Mouse (Mus musculus) lung, postnatal 14 days (tissue): ENCODE data around the gene Nbea.

Source experiments
- DNase-seq: peaks from one replicate; pipeline ENCODE4 v3.0.0; 2021

Nbea gene

GRCm38 (mm10) chr3:55782056-55782687 is 401.3 kb downstream of the Nbea start, which contains the start of gene Mab21l1:
Gene Mab21l1, plus strand, starts transcription at chr3:55782510.
- no peak for DNase-seq

DNA sequence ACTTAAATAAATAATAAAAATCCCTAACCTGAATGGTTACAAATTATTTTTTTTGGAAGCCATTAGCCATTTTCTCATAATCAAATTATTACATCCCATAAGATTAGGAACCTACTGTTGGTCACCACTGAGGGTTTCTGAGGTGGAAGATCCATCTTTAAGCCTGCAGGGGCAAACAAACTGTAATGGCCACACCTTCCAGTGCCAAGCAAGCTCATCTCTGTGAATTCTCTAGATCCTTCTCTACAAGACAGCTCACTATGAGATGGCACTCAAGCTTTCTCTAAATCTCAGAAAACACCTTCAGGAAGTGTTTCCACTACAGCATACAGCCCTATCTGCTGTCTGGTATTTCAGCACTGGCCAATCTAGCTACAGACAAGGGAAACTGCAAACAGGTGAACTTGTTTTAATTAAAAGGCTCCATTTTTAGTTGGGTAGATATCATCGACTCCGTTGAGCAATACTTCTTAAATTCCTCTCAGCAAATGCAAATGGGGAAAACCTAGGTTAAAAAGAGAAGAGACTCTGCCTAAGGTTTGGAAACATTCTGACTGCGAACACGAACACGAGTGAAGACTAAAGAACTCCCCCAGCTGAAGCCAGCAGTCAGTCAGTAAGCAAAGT is 402.0 kb downstream of the Nbea start:
- no peak for DNase-seq

GRCm38 (mm10) chr3:55780120-55781070 is 403.1 kb downstream of the Nbea start:
- no peak for DNase-seq

DNA sequence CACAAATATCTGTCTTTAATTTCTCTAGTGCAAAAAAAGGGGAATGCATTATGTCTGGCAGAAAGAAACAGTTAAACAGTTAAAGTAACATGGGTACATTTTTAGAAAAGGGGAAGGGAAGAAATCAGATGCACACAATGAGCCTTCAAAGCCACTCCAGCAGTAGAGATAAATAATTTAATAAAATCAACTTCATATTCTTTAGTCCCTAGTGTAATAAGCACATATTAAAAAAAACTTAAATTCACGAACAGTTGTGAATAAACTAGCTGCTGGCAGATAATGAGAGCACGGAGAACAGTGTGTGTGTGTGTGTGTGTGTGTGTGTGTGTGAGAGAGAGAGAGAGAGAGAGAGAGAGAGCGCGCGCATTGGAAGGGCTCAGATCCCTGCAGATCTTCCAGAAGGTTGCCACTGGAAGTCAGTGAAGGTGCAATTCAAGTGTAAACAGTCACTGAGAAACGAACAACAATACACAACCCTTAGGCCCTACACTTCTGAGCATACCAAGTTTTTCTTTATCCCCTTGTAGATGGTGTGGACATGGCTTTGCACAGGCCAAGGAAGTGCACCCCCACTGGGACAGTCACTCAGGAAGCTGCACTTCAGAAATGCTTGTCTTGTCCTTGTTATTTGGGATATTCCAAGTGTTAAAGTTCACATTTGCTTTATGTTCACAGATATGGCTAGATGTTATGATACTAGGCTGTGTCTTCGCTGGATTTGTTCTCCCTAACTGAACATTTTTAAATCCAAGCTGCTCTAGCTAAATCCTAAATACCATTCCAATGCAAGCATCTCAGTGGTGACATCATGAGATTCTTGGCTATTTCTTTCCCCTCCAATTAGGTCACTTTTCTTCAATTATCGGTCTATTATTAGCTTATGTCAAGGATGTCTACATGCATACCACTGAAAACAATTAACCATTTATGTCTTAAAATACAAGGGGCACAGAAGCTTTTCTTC is 404.5 kb downstream of the Nbea start:
- no peak for DNase-seq

- no peak for DNase-seq
These were observed 406.0 kb downstream of the Nbea start for GRCm38 (mm10) chr3:55777501-55777900.

DNA sequence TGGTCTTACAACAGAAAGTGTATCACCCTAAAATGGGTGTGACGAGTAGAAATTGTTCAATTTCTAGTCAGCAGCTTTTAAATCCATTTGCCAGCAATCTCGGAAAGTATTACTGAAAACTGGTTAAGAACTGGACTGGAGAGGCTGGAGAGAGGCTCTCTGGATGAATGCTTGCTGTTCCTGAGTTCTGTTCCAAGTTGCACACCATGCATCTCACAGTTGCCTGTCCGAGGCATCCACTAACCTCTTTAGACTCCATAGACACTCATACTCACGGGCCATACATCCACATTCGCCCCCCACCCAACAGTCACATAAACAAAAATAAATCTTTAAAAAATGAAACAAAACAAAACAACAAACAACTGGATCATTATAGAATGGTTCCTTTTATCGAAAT is 407.7 kb downstream of the Nbea start:
- DNase-seq = no peak

DNA sequence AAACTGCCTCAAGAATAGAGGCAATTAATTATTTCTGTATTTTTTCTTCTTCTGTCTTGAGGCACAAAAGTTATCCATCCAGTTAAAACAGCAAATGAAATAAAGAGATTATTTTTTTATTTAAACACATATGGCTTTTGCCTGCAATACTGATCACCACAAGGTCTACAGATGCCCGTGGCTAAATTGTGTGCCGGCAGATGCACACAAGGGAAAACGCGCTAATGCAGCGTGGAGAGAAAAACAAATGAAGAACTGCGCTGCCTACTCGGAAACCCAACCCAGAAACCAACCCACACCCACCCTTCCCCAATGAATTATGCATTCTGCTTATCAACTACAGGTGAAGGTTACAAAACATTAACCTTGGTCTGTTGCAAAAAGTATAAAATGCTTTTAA is 408.3 kb downstream of the Nbea start:
- no peak for DNase-seq

DNA sequence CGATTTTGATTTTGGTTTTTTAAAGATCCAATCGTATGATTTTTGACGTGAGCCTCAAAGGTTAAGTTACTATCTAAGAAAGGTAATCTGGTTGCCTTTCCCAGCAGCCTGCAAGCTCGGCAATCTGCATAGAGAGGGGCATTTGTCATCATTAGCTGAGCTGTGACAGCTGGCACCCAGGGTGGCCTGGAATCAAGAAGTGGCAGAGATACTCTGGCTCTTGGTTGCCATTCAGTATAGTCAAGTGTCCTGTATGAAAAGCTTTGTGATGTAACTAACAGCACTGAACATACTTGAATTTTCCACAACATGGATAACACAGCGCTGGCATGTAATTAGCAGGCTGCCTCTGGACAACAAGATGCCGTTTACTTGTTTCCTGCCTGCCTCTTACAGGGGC is 409.3 kb downstream of the Nbea start:
- DNase-seq = no peak

DNA sequence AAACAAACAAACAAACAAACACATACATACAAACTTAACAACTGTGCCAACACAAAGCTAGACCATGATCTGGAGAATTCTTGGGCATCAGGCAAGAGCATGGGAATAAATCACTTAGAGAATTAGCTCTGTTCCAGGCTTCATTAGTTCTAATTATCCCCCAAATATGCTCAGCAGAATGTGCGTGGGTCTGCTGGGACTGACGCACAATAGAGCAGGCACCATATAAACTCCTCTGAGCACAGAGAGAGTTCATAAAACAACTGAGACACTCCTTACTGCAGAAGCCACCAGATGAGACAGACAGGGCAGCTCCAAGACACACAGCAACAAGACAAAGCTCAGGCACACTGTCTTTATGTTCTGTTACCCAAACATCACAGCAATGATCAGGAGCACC is 414.2 kb downstream of the Nbea start:
- DNase-seq = no peak

- DNase-seq = no peak
These were observed 414.8 kb downstream of the Nbea start for GRCm38 (mm10) chr3:55768654-55769053.

DNA sequence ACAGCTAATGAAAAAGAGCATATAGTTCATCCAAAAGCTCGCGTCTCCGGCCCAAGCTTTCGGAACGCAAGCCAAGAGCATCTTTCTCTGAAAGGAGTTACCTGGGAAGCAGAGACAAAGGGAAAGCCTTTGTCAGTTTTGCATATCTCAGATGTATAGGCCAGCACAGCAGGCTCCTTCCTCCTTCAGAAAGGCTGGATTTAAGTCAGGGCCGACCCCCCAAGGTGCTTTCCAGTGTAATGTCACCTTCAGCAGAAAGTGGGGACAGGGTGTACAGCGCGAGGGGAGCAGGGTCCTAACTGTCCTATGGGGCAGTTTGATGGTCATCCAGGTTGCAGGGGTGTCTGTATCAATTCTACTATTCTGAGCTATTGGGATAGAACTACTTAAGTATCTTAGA is 419.9 kb downstream of the Nbea start:
- no peak for DNase-seq

- no peak for DNase-seq
These were observed 425.2 kb downstream of the Nbea start for GRCm38 (mm10) chr3:55758297-55758696.

DNA sequence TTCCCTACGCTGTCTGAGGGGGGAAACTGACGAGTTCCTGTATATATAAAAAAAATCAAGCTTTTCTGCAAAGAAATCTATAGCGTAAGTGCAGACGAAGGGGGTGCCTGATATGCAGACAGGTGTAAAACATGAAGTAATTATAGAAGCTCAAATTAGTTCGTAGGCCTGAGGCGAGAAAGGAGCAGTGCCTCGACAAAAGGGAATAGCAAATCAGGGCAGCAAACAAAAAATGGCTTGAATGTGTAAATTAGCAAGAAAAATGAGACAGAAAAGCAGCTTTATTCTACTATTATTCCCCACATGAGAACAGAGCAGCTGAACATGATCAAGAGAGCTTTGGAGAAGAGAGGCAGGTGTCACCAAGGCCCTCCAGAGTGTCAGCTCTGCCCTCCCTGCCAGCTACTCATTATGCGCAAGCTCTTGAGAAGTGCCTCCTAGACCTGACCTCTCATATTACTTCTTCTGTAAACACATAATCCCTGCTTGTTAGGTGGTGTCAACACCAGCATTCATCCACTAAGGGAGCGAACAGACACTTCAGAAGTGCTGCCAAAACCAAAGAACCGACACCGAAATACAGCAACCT is 426.8 kb downstream of the Nbea start:
- no peak for DNase-seq

DNA sequence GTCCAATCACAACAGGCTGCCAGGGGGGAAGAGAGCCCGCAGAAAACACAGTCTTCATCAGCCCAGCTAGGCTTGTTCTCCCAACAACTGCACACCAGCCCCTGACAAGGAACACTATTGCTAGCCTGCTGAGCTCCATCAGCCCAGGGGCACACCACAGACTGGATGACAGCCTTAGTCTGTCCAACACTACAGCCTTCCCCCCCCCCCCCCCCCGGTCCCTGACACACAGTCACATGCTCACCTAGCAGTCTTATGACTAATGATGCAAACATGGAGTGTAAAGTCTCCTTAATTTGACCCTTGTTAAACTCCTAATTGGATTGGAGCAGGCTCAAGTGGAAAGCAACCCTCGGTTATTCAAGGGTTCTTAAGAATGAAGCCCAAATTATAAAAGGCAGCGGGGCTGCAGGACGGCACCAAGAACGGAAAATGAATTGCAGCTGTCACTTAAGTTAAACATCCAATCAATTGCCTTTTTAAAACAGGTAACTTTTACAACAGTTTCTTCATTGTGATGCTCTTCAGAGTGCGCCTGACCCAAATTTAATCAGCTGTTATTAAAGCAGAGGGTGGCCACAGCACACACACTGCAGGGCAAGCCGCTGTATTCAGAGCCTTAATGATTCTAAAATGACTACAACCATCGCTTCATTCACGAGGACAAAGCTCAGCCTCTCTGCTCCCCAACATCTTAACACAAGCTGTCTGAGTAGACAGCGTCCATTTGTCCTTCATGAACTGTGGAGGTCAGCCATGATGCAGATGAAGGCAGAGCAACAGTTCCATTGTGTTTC is 427.5 kb downstream of the Nbea start:
- DNase-seq = no peak

GRCm38 (mm10) chr3:55754981-55755608 is 428.4 kb downstream of the Nbea start:
- DNase-seq = no peak

DNA sequence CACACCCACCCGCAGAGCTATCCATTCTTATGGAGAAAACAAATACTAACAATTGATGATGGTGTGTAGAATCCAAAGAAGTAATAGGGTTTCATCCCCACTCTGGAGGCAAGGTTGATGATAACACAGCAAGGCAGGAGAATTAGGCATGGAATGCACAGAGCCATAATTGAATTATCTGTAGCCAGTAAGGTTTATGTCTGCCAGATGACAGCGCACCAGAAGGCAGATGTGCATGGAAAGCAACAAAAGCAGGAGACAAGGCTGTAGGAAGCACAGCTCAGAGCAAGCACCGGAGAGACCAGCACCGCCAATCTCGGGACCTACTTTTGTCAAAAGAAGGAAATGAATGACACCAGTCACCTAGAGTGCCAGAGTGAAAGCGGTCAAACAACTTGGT is 429.6 kb downstream of the Nbea start:
- no peak for DNase-seq

DNA sequence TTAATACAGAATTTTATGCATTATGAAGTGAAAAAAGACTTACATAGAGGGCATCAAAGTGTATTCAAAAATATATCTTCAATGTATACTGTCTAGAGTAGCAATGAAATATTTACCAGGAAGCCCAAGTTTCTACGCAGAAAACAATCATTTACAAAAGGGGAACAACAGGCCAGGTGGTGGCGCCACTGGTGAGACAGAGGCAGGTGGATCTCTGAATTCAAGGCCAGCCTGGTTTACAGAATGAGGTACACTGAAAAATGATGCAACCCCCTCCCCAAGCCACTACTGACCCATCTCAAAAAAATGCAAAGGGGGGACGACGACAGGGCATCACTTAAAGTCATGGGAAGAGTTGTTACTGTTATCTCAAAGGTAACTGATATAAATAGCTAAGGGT is 430.9 kb downstream of the Nbea start:
- DNase-seq = no peak

DNA sequence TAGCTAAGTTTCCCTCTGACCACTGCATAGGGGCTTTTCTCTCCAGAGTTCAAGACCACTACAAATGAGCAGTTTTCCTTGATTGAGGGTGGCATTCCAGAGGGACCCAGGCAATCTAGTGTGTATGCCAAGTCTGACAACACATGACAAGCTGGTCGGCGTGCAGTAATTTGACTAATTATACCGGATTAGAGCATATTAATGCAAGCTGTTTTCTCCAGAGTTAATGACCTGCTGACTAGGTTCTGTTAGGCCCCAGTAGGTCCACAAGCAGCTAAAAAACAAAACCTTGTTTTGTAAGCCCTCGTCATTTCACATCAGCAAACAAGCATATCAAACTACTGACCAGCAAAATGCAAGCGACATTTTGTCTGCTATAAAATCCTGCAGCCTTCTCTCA is 432.1 kb downstream of the Nbea start:
- DNase-seq = no peak

GRCm38 (mm10) chr3:55750445-55751065 is 432.9 kb downstream of the Nbea start:
- no peak for DNase-seq

DNA sequence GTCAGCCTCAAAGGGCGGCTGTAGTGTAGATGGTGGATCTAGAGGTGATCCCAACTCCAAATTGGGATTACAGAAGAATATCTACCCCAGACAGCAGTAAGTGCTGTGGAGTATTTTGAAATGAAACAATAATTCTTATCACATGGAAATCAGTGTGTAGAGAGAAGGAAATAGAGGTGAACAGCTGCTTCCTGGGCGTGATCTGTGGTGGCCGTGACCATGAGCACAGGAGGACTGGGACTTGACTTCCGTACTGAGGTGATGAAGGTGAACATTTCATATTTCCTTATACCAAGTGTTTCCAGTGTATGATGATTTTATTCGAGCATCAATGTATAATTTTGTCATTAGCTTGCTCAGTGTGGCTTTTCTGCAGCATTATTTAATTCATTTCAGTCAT is 439.6 kb downstream of the Nbea start:
- DNase-seq = no peak
